Mouse (Mus musculus) myocyte (in vitro differentiated cells): ENCODE measurements at regions not wholly inside any gene's neighbourhood (a gene's known extent, or its start where the extent isn't known, plus 50 kb on each side); places are given as distances from the start of the nearest gene placed in this dataset.

Experiments used
- CEBPB ChIP-seq: IDR thresholded peaks from 2 replicates; pipeline ENCODE4 v1.6.1; 2011; ENCODE audit warnings: mild to moderate bottlenecking, moderate library complexity; ENCODE audit not compliant: poor library complexity, insufficient read depth, severe bottlenecking
- E2F4 ChIP-seq: IDR thresholded peaks from one replicate; pipeline ENCODE4 v1.6.1; 2011; ENCODE audit warnings: mild to moderate bottlenecking, control low read depth, moderate library complexity; ENCODE audit not compliant: insufficient read depth
- MAX ChIP-seq: IDR thresholded peaks from one replicate; pipeline ENCODE4 v1.6.1; 2011; ENCODE audit warnings: low read depth, mild to moderate bottlenecking, control low read depth
- MYOG ChIP-seq, 3 experiments: IDR thresholded peaks; one replicate each; pipeline ENCODE4 v1.6.1; 2011; ENCODE audit warnings: control low read depth in 2 of 3, low read depth in 2 of 3, mild to moderate bottlenecking in 2 of 3; ENCODE audit not compliant: insufficient read length in 2 of 3, control insufficient read depth in 1 of 3, insufficient read depth in 1 of 3
- POLR2A ChIP-seq: IDR thresholded peaks from one replicate; pipeline ENCODE4 v1.6.1; 2011; ENCODE audit warnings: low read depth, mild to moderate bottlenecking, control low read depth, moderate library complexity; ENCODE audit not compliant: insufficient read length
- POLR2AphosphoS2 ChIP-seq: IDR thresholded peaks from one replicate; pipeline ENCODE4 v1.6.1; 2011; ENCODE audit warnings: low read depth, control low read depth; ENCODE audit not compliant: insufficient read length
- REST ChIP-seq: IDR thresholded peaks from one replicate; pipeline ENCODE4 v1.6.1; 2011; ENCODE audit warnings: mild to moderate bottlenecking, control low read depth, moderate library complexity; ENCODE audit not compliant: insufficient read depth, insufficient read length
- SRF ChIP-seq: IDR thresholded peaks from one replicate; pipeline ENCODE4 v1.6.1; 2011; ENCODE audit warnings: low read depth; ENCODE audit not compliant: control insufficient read depth, insufficient read length
- TCF12 ChIP-seq: IDR thresholded peaks from one replicate; pipeline ENCODE4 v1.6.1; 2011; ENCODE audit warnings: mild to moderate bottlenecking, control low read depth; ENCODE audit not compliant: poor library complexity, insufficient read depth, severe bottlenecking
- USF1 ChIP-seq: IDR thresholded peaks from one replicate; pipeline ENCODE4 v1.6.1; 2011; ENCODE audit warnings: low read depth, mild to moderate bottlenecking, control low read depth, moderate library complexity

DNA sequence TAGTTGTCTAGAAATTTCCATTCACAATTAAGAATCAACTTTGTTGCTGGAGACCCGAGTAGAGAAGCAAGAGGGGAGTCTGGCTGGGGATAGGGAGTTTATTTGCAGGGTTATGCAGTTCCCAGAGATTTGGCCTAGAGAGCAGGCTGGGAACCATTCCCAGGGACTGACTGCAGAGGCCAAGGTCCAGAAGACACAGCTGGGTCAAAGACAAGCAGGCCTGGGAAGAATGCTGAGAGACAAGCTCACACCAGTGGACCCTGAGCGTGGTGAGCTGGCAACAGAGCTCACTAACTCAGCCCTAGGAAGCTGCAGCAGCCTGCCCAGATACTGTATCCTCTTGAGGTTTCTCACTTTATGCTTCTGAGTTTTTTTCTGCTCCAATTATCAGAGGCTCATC lies 827.9 kb downstream of the Slc4a3 start:
- TF ChIP-seq USF1: no peak
- TF ChIP-seq MAX: no peak
- TF ChIP-seq POLR2A: no peak
- no peak for TF ChIP-seq E2F4
- no peak for TF ChIP-seq SRF
- no peak for TF ChIP-seq MYOG (IDR thresholded peaks at IDR 0.05; ENCODE audit: control insufficient read depth in 1 of 3, insufficient read depth in 1 of 3, insufficient read length in 2 of 3, low read depth in 2 of 3)
- TF ChIP-seq TCF12: no peak
- TF ChIP-seq CEBPB: no peak
- no peak for TF ChIP-seq POLR2AphosphoS2
- TF ChIP-seq REST: no peak
